Mouse (Mus musculus): ENCODE measurements around the gene Tmc6.

DNA sequence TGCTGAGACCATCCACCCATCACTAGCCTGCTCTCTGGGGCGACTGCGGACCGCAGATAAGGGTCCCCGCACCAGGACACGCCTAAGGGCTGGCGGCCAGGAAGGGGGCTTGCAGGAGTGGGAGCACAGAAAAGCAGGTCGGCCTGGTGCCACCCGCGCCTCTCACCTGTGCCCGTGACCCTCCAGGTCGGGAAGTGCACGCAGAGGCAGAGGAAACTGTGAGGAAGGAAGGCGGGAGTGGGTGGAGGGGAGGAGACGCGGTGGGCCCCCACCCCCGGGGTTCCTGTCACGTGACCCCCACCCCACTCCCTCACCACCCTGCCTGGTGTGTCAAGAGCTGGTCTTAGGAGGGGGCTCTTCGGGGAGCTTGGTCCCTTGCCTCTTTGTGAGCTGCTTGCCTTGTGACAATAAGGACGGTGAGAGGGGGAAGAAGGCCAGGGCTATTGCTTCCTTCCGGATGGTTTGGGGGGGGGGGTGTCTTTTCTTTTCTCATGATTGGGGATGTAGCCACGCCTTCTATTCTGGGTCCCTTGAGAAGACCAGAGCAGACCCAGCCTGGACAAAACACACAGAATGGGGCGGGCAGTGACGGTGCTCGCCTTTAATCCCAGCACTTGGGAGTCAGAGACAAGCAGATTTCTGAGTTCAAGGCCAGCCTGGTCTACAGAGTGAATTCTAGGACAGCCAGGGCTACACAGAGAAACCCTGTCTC, at the start of gene Tmc6, which contains the start of gene Tmc8:
- TF ChIP-seq CTCF (IDR thresholded peaks at IDR 0.05; ENCODE audit: insufficient read depth, low read depth, low read length) (no peak), POLR2A (IDR thresholded peaks at IDR 0.05; ENCODE audit: insufficient read depth, low read depth, low read length) (no peak)

Measured in olfactory bulb, adult 2 months (tissue).